Mouse (Mus musculus): ENCODE measurements around the gene Naa10. TPM values are rescaled to one million over a fixed set of nuclear protein-coding genes. Genes with fewer than 3 reads are reported as not detected.
A peak's percentile ranks its signal among the peaks of the same experiment; 100 is the strongest.

Naa10 gene
- polyA plus RNA-seq, 2 experiments: 73.0 to 81.3 TPM

DNA sequence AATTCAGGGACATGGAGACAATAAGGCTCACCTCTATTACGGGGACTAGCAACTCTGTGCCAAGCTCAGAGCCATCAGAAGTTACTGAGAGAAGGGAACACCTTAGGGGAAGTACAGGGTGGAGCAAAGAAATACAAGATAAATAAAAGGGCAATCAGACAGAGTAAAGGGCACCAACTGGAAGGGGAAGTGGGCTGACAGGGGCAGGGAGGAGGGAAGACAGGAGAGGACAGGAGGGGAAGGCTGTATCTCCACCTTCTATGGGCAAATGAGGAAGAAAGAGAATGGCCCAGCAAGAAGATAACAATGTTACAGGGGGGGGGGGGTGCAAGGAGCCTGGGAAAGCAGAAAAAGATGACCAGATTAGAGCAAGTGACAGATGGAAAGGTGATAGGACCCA lies 44.7 kb downstream of the Naa10 start:
- H3K27me3 ChIP-seq (ENCODE audit: control insufficient read depth, insufficient read depth, low read length): peaks cover 19% of the 10 kb centered on the region
- TF ChIP-seq EP300 (IDR thresholded peaks at IDR 0.05; ENCODE audit: low read depth) (no peak), CTCF (IDR thresholded peaks at IDR 0.05; ENCODE audit: low read depth) (no peak)
- ATAC-seq (ENCODE audit: insufficient read depth): no peak

DNA sequence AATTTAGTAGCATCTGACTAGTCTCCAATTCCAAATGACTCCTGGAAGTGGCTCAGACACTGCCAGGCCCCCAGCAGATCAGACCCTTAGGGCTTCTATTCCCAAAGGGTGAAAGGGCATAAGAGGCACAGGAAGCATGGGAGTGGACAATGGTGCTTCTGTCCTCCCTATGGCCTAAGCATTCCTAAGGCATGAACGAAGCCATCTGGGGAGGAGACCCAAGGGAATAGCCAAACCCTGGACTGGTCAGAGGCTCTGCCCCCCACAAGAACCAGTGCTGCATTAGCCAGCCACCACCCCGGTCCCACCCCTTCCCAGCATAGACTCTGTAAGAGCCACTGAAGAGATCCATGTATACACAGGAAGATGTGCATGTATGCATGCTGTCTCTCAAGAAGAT lies 45.9 kb downstream of the Naa10 start:
- H3K27me3 ChIP-seq (ENCODE audit: control insufficient read depth, insufficient read depth, low read length): peaks cover 17% of the 10 kb centered on the region
- H3K36me3 ChIP-seq (replicated peaks; ENCODE audit: control insufficient read depth, insufficient read depth, low read depth): no peaks in the 10 kb centered on the region
- no peak for ATAC-seq (ENCODE audit: insufficient read depth)
- H3K9me3 ChIP-seq (ENCODE audit: control insufficient read depth, low read length): no peaks in the 10 kb centered on the region
- no peak overlapping the region for H3K9ac ChIP-seq (replicated peaks)
- no peak for DNase-seq (ENCODE audit: low read depth in 3 of 3, low spot score in 3 of 3)
- TF ChIP-seq CTCF (IDR thresholded peaks at IDR 0.05; ENCODE audit: low read depth) (no peak), EP300 (IDR thresholded peaks at IDR 0.05; ENCODE audit: low read depth) (no peak)
- no peak overlapping the region for H3K27ac ChIP-seq
- no peak overlapping the region for H3K4me2 ChIP-seq (ENCODE audit: low read depth)
- 28% methylated on average over 2 of the region's 2 CpGs for WGBS (ENCODE audit: insufficient replicate concordance)
- no peaks in the 10 kb centered on the region for H3K4me1 ChIP-seq (replicated peaks; ENCODE audit: control insufficient read depth in 2 of 2, insufficient read depth in 2 of 2, low read length in 1 of 2)
- no peak overlapping the region for H3K4me3 ChIP-seq (ENCODE audit: insufficient read depth in 1 of 2, low read depth in 2 of 2, low read length in 2 of 2)

More for the DNA sequence above, 44.7 kb downstream of the Naa10 start:
- Histone ChIP-seq H3K9me3 (ENCODE audit: control insufficient read depth, low read length) (no peaks in the 10 kb centered on the region), H3K4me3 (ENCODE audit: insufficient read depth in 1 of 2, low read depth in 2 of 2, low read length in 2 of 2) (no peak overlapping the region), H3K27ac (no peak overlapping the region), H3K4me2 (ENCODE audit: low read depth) (no peak overlapping the region), H3K36me3 (replicated peaks; ENCODE audit: control insufficient read depth, insufficient read depth, low read depth) (no peaks in the 10 kb centered on the region), H3K4me1 (replicated peaks; ENCODE audit: control insufficient read depth in 2 of 2, insufficient read depth in 2 of 2, low read length in 1 of 2) (no peaks in the 10 kb centered on the region), H3K9ac (replicated peaks) (no peak overlapping the region)
- DNase-seq (ENCODE audit: low read depth in 3 of 3, low spot score in 3 of 3): no peak
- 27% methylated on average over 1 of the region's 1 CpGs for WGBS (ENCODE audit: insufficient replicate concordance)

DNA sequence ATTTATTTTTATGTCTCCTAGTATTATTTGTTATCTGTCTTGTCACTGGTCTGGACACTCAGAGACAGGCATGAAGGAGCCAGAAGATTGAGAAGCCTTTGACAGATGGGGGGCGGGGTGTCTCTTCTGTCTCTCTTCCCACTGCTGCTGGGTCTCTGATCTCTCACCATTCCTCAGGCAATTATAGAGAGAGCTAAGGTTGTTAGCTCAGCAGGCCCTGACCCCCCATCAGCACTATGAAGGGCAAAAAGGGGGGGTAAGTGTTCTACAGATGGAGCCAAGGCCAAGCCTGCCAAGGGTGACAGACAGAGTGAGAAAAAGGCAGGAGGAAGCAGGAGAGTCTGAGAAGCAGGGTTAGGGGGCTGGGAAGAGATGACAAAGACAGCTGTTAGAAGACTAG lies 49.8 kb downstream of the Naa10 start:
- no peak overlapping the region for H3K9ac ChIP-seq (replicated peaks)
- no peak overlapping the region for H3K27ac ChIP-seq
- H3K36me3 ChIP-seq (replicated peaks; ENCODE audit: control insufficient read depth, insufficient read depth, low read depth): no peaks in the 10 kb centered on the region
- peaks cover 0 to 7% of the 10 kb centered on the region in 2 experiments; a peak in 2 of 4 replicates for H3K4me1 ChIP-seq (replicated peaks; ENCODE audit: control insufficient read depth in 2 of 2, insufficient read depth in 2 of 2, low read length in 1 of 2)
- DNase-seq (ENCODE audit: low read depth in 3 of 3, low spot score in 3 of 3) (no peak), ATAC-seq (ENCODE audit: insufficient read depth) (no peak)
- H3K4me2 ChIP-seq (ENCODE audit: low read depth): no peak overlapping the region
- H3K9me3 ChIP-seq (ENCODE audit: control insufficient read depth, low read length): no peaks in the 10 kb centered on the region
- WGBS (ENCODE audit: insufficient replicate concordance): 41% methylated on average over 1 of the region's 1 CpGs
- H3K27me3 ChIP-seq (ENCODE audit: control insufficient read depth, insufficient read depth, low read length): no peaks in the 10 kb centered on the region
- no peak overlapping the region for H3K4me3 ChIP-seq (ENCODE audit: insufficient read depth in 1 of 2, low read depth in 2 of 2, low read length in 2 of 2)
- TF ChIP-seq CTCF (IDR thresholded peaks at IDR 0.05; ENCODE audit: low read depth): no peak
- no peak for TF ChIP-seq EP300 (IDR thresholded peaks at IDR 0.05; ENCODE audit: low read depth)

DNA sequence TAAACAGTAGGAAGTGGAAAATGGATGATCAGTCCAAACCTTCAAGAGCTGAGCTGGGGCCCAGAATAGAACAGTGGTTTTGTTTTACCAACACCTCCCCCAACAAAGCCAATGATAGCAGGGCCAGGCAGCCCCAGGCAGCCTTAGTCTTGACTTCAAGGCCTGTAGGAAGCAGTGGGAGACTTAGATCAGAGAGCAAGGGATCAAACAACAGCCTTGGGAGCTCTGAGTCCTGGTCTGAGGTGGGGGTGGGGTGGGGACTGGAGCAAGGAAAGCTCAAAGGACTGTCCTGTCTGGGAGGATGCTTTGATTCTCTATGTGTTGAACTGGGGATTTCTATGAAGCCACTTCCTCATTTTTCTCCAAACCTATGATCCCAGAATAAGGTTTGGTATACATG lies 50.3 kb downstream of the Naa10 start:
- no peak overlapping the region for H3K27ac ChIP-seq
- no peak overlapping the region for H3K4me2 ChIP-seq (ENCODE audit: low read depth)
- peaks cover 0 to 9% of the 10 kb centered on the region in 2 experiments; a peak in 2 of 4 replicates for H3K4me1 ChIP-seq (replicated peaks; ENCODE audit: control insufficient read depth in 2 of 2, insufficient read depth in 2 of 2, low read length in 1 of 2)
- no peak overlapping the region for H3K4me3 ChIP-seq (ENCODE audit: insufficient read depth in 1 of 2, low read depth in 2 of 2, low read length in 2 of 2)
- no peaks in the 10 kb centered on the region for H3K36me3 ChIP-seq (replicated peaks; ENCODE audit: control insufficient read depth, insufficient read depth, low read depth)
- H3K9ac ChIP-seq (replicated peaks): no peak overlapping the region
- H3K9me3 ChIP-seq (ENCODE audit: control insufficient read depth, low read length): no peaks in the 10 kb centered on the region
- TF ChIP-seq CTCF (IDR thresholded peaks at IDR 0.05; ENCODE audit: low read depth) (no peak), EP300 (IDR thresholded peaks at IDR 0.05; ENCODE audit: low read depth) (no peak)
- no peaks in the 10 kb centered on the region for H3K27me3 ChIP-seq (ENCODE audit: control insufficient read depth, insufficient read depth, low read length)
- ATAC-seq (ENCODE audit: insufficient read depth) (no peak), DNase-seq (ENCODE audit: low read depth in 3 of 3, low spot score in 3 of 3) (no peak)

DNA sequence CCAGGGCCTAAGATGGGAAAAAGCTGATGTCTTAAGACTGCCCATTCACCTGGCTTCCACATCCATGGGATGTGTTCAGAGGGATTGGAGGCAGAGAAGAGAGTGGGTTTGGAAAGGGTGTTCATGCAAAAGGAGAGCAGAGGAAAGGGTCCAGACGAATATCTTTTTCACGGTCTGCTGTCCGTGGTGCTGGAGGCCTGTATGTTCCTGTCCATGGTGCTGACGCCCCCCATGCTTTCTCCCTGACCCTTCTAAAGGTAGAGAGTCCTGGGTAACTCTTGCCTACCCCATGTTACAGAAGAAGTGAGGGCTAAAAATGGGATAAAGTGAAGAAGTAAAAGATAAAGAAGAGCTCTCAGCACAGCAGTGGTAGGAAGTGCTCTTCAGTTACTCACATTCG lies 52.4 kb downstream of the Naa10 start:
- Histone ChIP-seq H3K4me2 (ENCODE audit: low read depth) (no peak overlapping the region), H3K27ac (no peak overlapping the region), H3K36me3 (replicated peaks; ENCODE audit: control insufficient read depth, insufficient read depth, low read depth) (no peaks in the 10 kb centered on the region), H3K4me3 (ENCODE audit: insufficient read depth in 1 of 2, low read depth in 2 of 2, low read length in 2 of 2) (no peak overlapping the region), H3K9me3 (ENCODE audit: control insufficient read depth, low read length) (no peaks in the 10 kb centered on the region), H3K9ac (replicated peaks) (no peak overlapping the region), H3K4me1 (replicated peaks; ENCODE audit: control insufficient read depth in 2 of 2, insufficient read depth in 2 of 2, low read length in 1 of 2) (peaks cover 0 to 9% of the 10 kb centered on the region in 2 experiments; a peak in 2 of 4 replicates), H3K27me3 (ENCODE audit: control insufficient read depth, insufficient read depth, low read length) (no peaks in the 10 kb centered on the region)
- TF ChIP-seq EP300 (IDR thresholded peaks at IDR 0.05; ENCODE audit: low read depth) (no peak), CTCF (IDR thresholded peaks at IDR 0.05; ENCODE audit: low read depth) (no peak)
- peak in 1 of 3 experiments; percentile 9 for DNase-seq (ENCODE audit: low read depth in 3 of 3, low spot score in 3 of 3)
- no peak for ATAC-seq (ENCODE audit: insufficient read depth)
- WGBS (ENCODE audit: insufficient replicate concordance): 9% methylated on average over 5 of the region's 5 CpGs

All from liver, embryonic 14.5 days (tissue).